Comparison of ENCODE assay signal across 8 mouse cellular contexts in genomic region chr6:103682854-103683574, GRCm38 (mm10).
DNase-seq lines count a peak whose midpoint lies in the region; ATAC-seq and TF ChIP-seq lines count a peak whose summit lies in the region.

No protein-coding gene starts in this region.

- no peaks in the 10 kb centered on the region for H3K27me3 ChIP-seq in embryonic facial prominence, embryonic 11.5 days (ENCODE audit: control insufficient read depth, insufficient read depth, low read length)
- no peaks in the 10 kb centered on the region for H3K27me3 ChIP-seq in hindbrain, embryonic 11.5 days (ENCODE audit: control insufficient read depth, insufficient read depth, low read length)
- H3K27me3 ChIP-seq in lung, postnatal 0 days (replicated peaks; ENCODE audit: insufficient read depth, low read length), result no peaks in the 10 kb centered on the region

- TF ChIP-seq EP300 in lung, postnatal 0 days (IDR thresholded peaks at IDR 0.05), result no peak

- H3K9ac ChIP-seq in embryonic facial prominence, embryonic 11.5 days (replicated peaks; ENCODE audit: low read length), result no peak overlapping the region
- H3K9ac ChIP-seq in hindbrain, embryonic 11.5 days (ENCODE audit: low read depth, low read length), result no peak overlapping the region
- H3K9ac ChIP-seq in lung, postnatal 0 days (replicated peaks; ENCODE audit: low read depth), result no peak overlapping the region

- no peaks in the 10 kb centered on the region for H3K9me3 ChIP-seq in embryonic facial prominence, embryonic 11.5 days (replicated peaks; ENCODE audit: control insufficient read depth, low read length)
- H3K9me3 ChIP-seq in hindbrain, embryonic 11.5 days (ENCODE audit: control insufficient read depth, low read length), result no peaks in the 10 kb centered on the region
- H3K9me3 ChIP-seq in lung, postnatal 0 days (ENCODE audit: low read length), result no peaks in the 10 kb centered on the region

- no peaks in the 10 kb centered on the region for H3K36me3 ChIP-seq in embryonic facial prominence, embryonic 11.5 days (replicated peaks; ENCODE audit: control insufficient read depth, insufficient read depth, low read depth, low read length)
- no peaks in the 10 kb centered on the region for H3K36me3 ChIP-seq in hindbrain, embryonic 11.5 days (ENCODE audit: control insufficient read depth, insufficient read depth, low read length)
- no peaks in the 10 kb centered on the region for H3K36me3 ChIP-seq in lung, postnatal 0 days (ENCODE audit: insufficient read depth, low read length)

- TF ChIP-seq CTCF in lung, postnatal 0 days (IDR thresholded peaks at IDR 0.05), result peak; percentile 83

- H3K4me3 ChIP-seq in embryonic facial prominence, embryonic 11.5 days (ENCODE audit: low read depth, low read length), result no peak overlapping the region
- H3K4me3 ChIP-seq in hindbrain, embryonic 11.5 days (ENCODE audit: low read depth, low read length), result no peak overlapping the region
- H3K4me3 ChIP-seq in lung, postnatal 0 days (ENCODE audit: low read depth, low read length), result no peak overlapping the region

- no peak overlapping the region for H3K27ac ChIP-seq in embryonic facial prominence, embryonic 11.5 days (replicated peaks; ENCODE audit: low read depth, low read length)
- no peak overlapping the region for H3K27ac ChIP-seq in hindbrain, embryonic 11.5 days (ENCODE audit: low read depth, low read length)
- H3K27ac ChIP-seq in lung, postnatal 0 days (ENCODE audit: low read length), result no peak overlapping the region

- peak; percentile 79 for ATAC-seq in embryonic facial prominence, embryonic 11.5 days (replicated peaks; ENCODE audit: insufficient number of reproducible peaks, low FRiP score, low TSS enrichment, low read depth)
- ATAC-seq in hindbrain, embryonic 11.5 days (ENCODE audit: low FRiP score), result peak; percentile 75; the same call in 1 of the 2 replicates
- peak; percentile 16; the same call in 1 of the 2 replicates for ATAC-seq in lung, postnatal 0 days

- 15% methylated on average over 8 of the region's 8 CpGs for WGBS in embryonic facial prominence, embryonic 11.5 days
- 18% methylated on average over 8 of the region's 8 CpGs for WGBS in hindbrain, embryonic 11.5 days
- 13% methylated on average over 8 of the region's 8 CpGs for WGBS in lung, postnatal 0 days

- no peaks in the 10 kb centered on the region for H3K4me1 ChIP-seq in embryonic facial prominence, embryonic 11.5 days (ENCODE audit: control insufficient read depth, insufficient read depth, low read length)
- no peaks in the 10 kb centered on the region for H3K4me1 ChIP-seq in hindbrain, embryonic 11.5 days (replicated peaks; ENCODE audit: control insufficient read depth, insufficient read depth, low read length)
- H3K4me1 ChIP-seq in lung, postnatal 0 days (ENCODE audit: insufficient read depth, low read depth, low read length), result no peaks in the 10 kb centered on the region

- peak; percentile 70 for DNase-seq in ES-CJ7 (ENCODE audit: low read depth, low spot score)
- peak; percentile 68 for DNase-seq in adrenal gland, postnatal 10 days
- DNase-seq in embryonic facial prominence, embryonic 11.5 days (ENCODE audit: low spot score), result peak; percentile 86
- DNase-seq in hindbrain, embryonic 11.5 days (ENCODE audit: low spot score), result peak; percentile 86
- DNase-seq in layer of hippocampus, adult 8-10 months (ENCODE audit: low spot score in 2 of 2), result peak; percentile 49 to 84
- DNase-seq in lung, postnatal 0 days (ENCODE audit: low spot score), result peak; percentile 55
- DNase-seq in retina, adult 2 months (ENCODE audit: low read depth, low spot score), result peak; percentile 18
- DNase-seq in urinary bladder, postnatal 25 days (ENCODE audit: low spot score), result peak; percentile 32

- no peak overlapping the region for H3K4me2 ChIP-seq in embryonic facial prominence, embryonic 11.5 days (ENCODE audit: low read depth, low read length)
- H3K4me2 ChIP-seq in hindbrain, embryonic 11.5 days (replicated peaks; ENCODE audit: low read depth, low read length), result no peak overlapping the region
- H3K4me2 ChIP-seq in lung, postnatal 0 days (replicated peaks; ENCODE audit: low read depth, low read length), result no peak overlapping the region

Comparison
In these comparisons a context has a peak if more than half of its experiments do, and no peak if none do; other contexts are left out.
1. DNase-seq: peak in every context shown above with its lines; median percentile 86 in embryonic facial prominence, embryonic 11.5 days; 86 in hindbrain, embryonic 11.5 days; 70 in ES-CJ7; 68 in adrenal gland, postnatal 10 days; 66 in layer of hippocampus, adult 8-10 months; 55 in lung, postnatal 0 days; 32 in urinary bladder, postnatal 25 days; 18 in retina, adult 2 months.
2. ATAC-seq: peak in every context shown above with its lines; median percentile 79 in embryonic facial prominence, embryonic 11.5 days; 75 in hindbrain, embryonic 11.5 days; 16 in lung, postnatal 0 days.